Mouse (Mus musculus) CH12.LX (cell line): Measurements from ENCODE around the gene Gm16503.
"Not testable (repeated sequence)": the region's sequence is repeated elsewhere in the genome, so short reads cannot be mapped to it uniquely, and the experiment has no call there.

Experiments
- NELFE ChIP-seq: IDR thresholded peaks from 2 replicates; pipeline ENCODE4 v1.6.1; 2011; ENCODE audit warnings: low read depth, low read length, improper control_type of control experiment
- POLR2A ChIP-seq: IDR thresholded peaks from 2 replicates; pipeline ENCODE4 v1.6.1; 2011; ENCODE audit warnings: low read depth, mild to moderate bottlenecking, improper control_type of control experiment, low read length
- UBTF ChIP-seq: IDR thresholded peaks from 2 replicates; pipeline ENCODE4 v1.6.1; 2012; ENCODE audit warnings: low read depth, mild to moderate bottlenecking, inconsistent platforms, low read length, improper control_type of control experiment, moderate library complexity

GRCm38 (mm10) chr4:147554361-147554760, 14.3 kb downstream of the Gm16503 start:
- not testable (repeated sequence) for TF ChIP-seq POLR2A, NELFE, UBTF
